Mouse (Mus musculus): ENCODE measurements at regions not wholly inside any gene's neighbourhood (a gene's known extent, or its start where the extent isn't known, plus 50 kb on each side); places are given as distances from the start of the nearest gene placed in this dataset.

DNA sequence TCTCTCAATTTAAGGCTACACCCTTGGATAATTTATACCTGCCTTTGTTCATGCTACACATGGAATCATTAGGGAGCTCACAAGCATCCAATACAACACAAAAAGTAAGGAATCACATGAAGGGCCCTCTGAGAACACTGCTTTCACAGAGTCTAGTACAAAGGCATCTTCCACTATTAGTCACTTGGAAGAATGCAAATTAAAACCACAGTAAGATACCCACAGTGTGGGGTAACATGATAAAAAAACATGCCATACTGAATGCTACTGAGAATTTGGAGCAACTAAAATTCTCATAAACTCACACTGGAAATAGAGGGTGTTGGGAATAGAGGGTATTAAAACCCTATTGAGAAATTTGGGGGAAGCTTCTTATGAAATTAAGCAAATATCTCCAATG, 197.6 kb upstream of the Tent5a start:
- no peak for DNase-seq (ENCODE audit: low spot score)

DNA sequence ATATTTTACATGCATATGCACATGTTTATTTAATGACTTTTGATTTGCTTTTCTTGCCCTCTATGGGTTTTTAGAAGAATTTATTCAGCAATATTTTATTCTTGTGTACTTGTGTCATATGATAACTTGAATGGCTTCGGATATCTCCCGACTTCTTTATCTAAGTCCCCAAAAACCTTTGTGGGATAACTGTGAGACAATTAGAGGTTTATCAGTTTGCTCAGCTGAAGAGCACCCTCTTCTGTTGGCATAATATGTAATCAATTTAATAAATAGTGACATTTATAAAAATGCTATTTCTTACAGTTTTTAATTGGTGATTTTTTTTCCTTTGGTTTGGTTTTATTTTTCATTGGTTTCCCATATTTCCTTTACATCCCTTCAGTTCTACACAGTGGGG, 194.2 kb upstream of the Tent5a start:
- DNase-seq (ENCODE audit: low spot score) = no peak

DNA sequence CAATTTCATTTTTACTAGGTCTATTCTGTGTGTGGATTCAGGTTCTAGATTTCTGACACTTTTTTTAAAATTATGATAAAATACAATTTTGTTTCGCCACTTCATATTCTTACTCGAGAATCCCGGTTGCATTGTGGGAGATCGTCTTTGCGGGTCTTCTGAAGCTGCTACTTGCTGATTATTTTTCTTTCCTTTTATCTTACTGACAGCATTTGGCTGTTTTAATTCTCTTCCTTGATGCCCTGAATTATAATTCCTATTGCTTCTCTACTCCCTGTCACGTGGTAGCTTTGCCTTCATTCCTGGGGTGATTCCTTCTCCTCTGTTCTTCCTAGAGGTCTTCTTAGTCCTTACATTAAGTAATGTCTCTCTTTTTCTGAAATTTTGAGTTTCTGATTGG, 193.8 kb upstream of the Tent5a start:
- no peak for DNase-seq (ENCODE audit: low spot score)

DNA sequence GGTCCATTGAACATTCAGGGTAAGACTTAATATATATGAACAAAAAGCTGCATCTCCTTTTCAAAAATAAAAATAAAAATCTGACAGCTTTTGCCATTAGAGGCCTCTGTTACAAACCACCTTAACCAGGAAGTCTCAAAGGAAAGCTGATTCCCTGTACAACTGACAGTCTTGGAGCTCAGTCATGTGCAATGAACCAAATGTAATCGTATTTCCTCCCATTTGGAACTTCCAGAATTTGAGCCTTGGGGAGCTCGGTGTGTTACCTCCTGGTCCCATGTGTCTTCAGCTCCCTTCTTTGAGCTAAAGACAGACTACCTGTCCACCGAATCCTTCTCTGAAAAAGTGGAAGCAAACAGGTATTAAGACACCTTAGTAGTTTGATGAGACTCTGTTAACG, 171.9 kb upstream of the Tent5a start:
- DNase-seq (ENCODE audit: low spot score) = no peak

DNA sequence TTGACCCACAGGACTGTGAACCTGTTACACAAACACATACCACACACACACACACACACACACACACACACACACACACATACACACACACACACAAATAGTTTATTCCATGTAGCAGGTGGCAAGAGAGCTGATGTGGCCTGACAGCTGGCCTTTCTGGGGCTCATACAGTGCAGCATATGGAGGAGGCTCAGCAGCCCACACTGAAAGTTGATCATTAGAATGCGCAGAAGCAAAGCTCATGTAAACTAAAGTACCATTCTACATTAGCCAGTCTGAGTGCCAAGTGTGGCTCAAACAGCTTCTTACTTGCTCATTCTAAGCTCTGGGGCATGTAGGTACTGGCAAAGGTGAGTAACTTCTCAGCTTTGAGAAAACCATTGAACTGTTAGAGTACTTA, 170.2 kb upstream of the Tent5a start:
- DNase-seq (ENCODE audit: low spot score) = no peak

DNA sequence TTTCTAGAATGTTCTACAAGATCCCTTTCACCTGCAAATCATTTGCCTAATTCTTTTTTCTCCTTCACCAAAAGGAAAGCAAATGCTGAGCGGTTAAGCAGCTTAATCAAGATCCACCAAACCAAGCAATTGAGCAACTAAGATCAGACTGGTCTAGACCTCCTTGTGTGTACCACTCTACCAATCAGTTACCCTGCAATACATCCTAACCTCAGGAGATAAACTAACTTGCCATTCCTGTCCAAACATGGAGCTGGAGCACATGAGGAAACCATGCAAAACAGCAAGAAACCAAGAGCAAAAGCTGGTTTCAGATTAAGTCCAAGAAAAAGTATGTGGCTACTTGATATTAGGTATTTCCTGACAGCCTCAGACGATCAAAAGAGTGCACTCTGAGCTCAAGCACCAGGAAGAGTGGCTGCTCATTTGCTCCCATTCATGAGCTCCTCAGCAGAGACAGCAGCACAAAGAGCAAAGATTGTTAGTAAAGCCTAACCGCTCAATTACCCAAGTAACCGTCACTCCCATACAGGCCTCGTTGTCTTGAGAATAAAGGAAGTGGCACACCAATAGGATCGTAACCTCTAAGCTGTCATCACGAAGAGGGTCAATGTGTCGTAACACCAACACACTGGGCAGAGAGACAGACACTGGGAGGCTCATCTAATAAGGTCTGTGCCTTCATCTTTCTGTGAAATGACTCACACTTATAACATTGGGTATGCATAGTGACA, 169.5 kb upstream of the Tent5a start:
- DNase-seq (ENCODE audit: low spot score) = no peak

DNA sequence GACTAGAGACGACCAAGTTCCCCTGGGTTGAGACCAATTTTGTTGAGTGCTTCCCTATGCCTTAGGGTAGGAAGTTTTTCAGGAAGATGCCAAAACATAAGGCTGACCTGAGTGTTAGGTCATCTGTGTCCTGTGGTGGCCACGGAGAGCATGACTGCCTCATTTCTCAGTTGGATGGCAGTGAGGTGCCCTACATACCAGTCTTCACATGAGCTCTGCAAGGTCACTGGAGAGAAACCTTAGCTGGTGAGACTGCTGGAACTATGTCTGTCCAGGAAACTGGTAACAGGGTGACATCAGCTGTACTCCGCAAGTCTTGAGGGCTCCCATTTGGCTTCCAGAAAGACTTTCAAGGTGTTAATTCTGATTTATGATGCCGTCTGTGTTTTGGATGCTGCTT, 167.9 kb upstream of the Tent5a start:
- no peak for DNase-seq (ENCODE audit: low spot score)

DNA sequence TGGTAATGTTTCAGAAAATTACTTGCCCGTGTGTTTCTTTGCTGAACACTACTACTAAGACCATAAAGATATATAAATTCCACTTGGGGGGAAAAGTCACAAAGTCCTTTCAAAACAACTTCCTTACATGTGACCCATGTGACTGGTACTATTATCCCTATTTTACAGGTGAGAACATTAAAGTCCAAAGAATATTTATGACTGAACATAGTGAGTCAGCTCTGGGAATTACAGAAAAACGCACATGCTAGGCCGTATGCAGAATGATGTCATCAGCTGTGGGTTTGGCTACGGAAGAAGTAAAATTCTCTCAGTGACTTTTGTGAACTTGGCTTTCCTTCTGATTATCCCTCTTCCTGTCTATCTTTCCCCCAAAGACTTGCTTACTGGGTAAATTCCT, 166.6 kb upstream of the Tent5a start:
- no peak for DNase-seq (ENCODE audit: low spot score)

DNA sequence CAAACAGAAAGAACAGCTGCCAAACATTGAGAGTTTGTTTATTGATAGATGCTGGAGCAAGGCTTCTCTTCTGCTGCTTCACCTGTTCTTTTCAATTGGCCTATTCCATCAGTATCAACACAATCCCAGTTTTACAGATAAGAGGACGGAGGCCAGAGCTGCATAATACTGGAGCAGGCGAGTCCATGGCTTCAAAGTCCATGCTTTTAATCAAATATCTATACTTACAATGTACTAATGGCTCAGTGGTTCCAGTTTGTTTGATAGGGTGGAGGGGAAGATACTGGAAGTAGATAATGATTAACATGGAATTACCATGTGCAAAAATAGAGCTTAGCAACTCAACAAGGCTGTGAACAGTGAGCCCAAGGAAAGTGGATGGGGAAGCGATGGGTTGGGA, 163.2 kb upstream of the Tent5a start:
- no peak for DNase-seq (ENCODE audit: low spot score)

DNA sequence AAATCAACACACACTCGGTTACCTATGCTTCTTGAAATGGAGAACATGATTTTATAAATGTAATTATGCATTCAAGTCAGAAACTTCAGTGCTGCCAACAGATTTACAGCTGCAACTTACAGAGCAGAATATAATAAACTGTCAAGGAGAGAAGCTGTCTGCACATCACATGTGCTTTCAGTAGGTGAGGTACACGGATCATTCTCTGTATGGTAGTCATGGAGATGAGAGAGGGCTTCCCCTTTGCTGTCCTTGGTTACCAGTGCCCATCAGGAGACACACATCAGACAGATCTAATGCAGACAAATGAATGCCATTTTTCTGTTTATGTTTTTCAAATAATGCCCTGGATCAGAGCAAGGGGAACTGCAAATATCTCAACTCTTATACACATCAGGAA, 160.8 kb upstream of the Tent5a start:
- no peak for DNase-seq (ENCODE audit: low spot score)

DNA sequence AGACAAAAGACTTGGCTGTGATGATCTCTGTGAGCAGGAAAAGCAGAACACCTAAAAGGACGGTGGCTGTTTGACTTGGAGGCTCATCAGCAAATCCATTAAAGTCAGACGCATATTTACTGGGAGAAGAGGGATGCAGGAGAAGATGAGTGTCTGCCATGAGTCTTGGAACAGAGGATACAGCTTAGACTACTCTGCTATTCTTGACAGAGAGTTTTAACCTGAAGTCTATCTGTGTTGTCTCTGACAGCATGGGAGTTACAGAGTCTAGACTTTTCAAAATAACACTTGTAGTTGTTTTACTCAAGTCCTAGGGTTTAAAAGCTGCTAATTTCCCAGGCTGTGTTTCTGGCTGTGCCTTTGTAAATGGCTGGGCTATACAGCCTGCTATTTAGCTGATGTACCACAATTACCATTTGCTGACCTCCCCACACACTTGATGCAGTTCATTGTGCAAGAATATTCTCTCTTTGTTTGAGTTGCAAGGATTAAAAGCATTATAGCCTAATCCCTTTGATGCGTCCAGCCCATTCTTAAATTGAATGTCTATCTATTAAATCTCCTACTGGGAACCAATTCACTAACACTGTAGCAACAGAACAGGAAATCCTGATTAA, 160.0 kb upstream of the Tent5a start:
- no peak for DNase-seq (ENCODE audit: low spot score)

DNA sequence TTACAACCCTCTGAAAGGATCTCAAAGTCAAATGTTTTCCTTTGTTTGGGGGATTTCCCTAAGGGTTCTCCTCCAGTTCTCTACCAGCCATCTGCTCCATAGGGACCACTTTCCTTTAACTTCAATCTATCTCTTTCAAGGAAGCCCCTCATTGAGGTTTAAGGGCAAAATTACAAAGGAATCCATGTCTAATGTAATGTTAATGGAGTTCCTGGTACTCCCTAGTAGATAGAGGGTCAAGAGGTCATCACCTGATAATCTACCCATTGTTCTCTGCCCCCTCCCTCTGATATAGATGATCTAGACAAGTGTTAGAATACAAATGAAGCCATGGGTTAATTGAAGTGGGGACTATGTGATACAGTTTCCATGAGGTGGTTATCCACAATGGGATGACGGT, 158.6 kb upstream of the Tent5a start:
- DNase-seq (ENCODE audit: low spot score) = no peak

DNA sequence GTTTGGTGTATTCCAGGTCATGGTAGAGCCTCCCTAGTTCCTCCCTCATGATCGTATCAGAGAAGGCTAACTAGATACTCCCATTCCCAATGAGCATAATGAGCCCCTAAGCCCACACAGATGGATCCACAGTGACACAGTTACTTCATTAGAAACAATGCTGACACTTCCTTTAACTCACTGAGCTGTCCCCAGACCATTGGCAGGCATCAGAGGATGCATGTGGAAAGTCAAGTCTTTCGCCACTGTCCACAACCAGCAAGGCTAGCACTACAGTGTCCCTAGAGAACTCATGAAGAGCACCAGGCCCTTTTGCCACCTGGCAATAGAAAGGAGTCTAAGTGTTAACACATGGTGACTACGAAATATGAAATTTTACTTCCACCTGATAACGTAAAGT, 156.1 kb upstream of the Tent5a start:
- no peak for DNase-seq (ENCODE audit: low spot score)

DNA sequence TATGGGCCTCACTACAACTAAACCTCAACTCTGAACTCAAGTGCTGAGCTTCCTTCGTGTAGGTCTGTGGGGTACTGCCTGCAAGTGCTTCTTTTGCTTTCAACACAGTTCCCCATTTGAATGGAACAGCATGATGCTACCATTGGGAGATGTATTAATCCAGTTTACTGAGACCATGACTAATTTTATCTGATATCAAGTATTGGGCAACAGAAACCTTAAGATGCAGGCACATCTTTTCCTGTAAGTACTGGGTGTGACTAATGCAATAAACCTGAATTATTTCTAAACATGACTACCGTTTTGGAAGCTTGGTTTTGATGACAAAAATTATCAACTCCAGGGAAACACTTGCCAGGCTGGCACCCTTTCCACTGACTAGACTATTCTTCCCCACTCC, 153.4 kb upstream of the Tent5a start:
- DNase-seq (ENCODE audit: low spot score) = no peak

DNA sequence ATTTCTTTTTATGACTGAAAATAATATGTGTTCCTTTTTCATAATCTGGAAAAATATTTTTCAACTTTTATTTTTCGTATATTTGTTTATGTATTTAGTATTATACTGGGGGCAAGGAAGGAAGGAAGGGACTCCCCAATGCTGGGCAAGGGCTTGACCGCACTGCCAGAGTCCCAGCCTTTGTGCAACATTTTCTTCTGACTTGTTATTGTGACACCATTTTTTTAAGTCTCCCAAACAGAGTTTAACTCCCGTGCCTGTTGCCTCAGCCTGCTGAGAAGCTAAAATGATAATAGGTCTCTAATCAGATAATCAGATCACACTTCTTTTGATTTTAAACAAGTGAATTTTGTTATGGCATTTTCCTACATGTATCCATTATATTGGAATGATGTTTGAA, 148.1 kb upstream of the Tent5a start:
- no peak for DNase-seq (ENCODE audit: low spot score)

DNA sequence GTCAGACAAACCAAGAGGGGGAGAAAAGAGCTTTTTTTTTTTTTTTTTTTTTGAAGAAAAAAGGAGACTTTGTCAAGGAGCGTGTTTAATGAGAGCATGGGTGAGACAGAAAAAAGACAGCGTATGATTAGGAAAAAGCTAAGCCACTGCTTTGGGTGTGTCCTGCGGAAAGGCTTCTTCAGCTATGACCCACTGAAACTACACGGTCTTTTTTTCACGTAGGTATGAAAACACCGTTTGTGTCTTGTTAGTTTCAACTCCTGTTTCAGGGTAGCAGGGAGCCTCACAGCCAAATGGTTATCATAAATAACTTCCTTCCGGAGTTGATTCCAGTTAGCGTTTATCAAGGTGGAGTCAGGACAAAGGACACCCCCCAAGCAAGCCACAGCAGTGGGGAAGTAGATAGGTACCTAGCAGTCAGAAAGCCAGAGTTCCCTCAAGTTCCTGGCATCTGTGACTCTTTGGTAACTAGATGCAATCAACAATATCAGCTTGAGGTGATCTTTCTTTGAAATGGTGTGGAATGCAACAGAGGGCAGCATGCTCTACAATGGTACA, 143.2 kb upstream of the Tent5a start:
- no peak for DNase-seq (ENCODE audit: low spot score)

DNA sequence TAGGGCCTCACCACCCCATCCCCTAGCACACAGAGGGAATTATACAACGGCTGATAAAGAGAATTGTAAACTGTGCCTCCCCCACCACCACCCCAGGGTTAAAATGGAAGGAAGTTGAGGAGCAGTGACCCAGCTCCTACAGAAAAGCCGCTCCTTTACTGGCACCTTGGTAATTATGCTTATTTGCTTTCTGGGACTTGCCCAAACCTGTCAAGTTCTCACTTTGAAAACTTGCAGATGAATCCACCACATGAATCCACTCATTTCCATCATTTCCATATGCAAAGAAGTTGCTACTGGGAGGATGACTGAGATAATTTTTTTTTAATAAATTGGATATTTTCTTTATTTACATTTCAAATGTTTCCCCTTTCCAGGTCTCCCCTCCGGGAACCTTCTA, 142.1 kb upstream of the Tent5a start:
- no peak for DNase-seq (ENCODE audit: low spot score)

DNA sequence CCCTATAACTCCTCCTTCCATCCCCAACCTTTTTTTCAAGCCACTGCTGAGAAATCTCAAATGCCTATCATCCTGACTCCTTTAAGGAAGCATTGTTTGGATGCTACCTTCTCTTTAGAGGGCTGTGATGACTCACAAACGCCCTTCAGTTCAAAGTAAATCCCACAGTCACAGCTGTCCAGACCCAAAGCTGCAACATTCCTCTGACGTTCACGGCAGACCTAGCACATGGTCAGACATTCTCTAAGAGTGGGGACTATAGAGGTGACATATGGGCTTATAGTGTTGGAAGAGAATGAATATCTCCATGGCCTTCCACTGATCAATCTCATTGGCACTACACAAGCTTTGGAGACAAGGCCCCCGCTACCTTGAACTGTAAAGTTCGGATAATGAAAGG, 139.5 kb upstream of the Tent5a start:
- DNase-seq (ENCODE audit: low spot score) = no peak

DNA sequence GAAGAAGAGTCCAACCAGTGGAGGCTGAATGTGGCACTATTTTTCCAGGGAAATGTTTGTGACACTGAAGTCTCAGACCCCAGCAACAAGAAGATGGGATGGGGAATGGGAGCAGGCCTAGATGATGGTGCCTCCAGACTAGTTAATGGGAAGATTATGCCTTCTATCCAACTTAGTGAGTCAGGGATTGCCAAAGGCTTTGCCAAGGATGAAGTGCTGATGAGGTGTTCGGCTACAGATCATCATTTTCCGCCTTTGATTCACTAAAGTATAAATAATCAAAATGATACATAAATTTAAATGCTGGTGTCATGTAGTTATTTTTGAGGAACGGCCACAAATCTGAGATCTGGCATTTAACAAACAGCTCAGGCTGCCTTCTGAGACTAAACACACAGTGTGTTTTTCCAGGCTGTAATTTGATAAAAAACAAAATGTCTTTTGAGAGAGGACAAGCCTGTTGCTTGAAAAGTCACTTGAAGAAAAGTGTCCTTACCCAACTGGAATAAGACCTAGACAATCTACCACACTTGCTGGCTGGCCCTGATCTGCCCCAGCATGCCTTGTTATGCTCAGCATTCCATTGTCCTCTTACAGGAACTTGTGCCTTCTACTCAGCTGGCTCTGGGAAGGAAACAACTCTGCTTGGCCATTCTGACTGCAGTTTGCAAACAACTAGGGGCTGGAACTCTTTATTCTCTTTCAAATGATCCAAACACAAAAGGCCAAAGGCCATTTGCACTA, 132.1 kb upstream of the Tent5a start:
- DNase-seq (ENCODE audit: low spot score) = no peak

DNA sequence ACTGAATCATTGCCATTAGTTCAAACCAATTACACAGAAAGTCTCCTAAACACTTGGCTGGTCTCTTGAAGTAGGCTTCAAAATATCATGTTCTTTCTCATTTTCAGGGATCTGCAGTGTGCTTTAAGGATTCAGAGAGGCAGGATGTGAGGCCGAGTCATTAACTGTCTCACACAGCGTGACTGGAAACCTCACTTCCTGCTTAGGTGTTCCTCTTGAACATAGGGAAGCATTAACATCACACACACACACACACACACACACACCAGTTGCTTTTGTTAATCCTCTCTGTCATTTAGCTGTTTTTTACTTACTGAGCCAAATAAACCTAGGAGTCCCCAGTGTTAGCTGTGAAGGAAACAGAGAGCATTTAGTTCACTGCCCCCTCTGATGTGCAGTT, 131.2 kb upstream of the Tent5a start:
- no peak for DNase-seq (ENCODE audit: low spot score)

DNA sequence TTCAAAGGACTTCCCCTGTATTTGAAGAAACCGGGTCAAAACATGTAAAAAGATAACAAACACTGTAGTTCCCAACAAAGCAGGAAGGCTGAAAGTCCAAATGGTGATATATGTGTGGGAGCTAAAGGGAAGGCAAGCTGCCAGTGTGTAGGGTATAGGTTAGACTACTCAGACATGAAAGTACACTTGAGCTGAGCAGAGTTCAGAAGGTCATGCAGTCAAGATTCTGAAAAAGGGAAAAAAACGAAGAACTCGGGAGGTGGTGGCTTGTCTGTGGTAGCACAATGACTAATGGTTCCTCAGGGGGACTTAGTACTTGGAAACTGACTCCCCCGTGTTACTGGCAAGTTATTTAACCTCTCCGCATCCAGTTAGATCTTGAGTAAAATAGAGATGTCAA, 130.3 kb upstream of the Tent5a start:
- DNase-seq (ENCODE audit: low spot score) = no peak

DNA sequence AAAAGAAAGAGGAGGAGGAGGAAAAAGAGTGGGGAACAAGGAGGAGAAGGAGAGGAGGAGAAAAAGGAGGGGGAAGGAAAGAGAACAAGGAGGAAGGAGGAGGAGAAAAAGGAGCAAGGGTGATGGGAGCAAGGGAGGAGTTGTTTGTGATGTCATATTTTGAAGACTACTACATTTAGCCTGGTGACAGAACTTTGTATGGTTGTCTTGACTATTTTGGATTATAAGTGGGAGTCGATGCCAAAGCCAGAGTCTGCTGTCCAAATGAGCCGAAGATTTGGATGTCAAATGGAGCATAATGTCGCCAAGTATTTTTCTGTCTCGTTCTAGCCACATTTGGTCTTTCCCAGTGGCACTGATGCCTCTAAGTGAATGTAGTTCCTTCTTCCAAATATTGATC, 128.2 kb upstream of the Tent5a start:
- DNase-seq (ENCODE audit: low spot score) = no peak

Measured in thymus, postnatal 0 days (tissue).